1 mouse cellular context compared by ENCODE assay signal in genomic region chr11:115162832-115163480, GRCm38 (mm10).
TF ChIP-seq lines count a peak whose summit lies in the region.

Gene Slc9a3r1, plus strand, starts transcription at chr11:115163341.

TF ChIP-seq in CH12.LX, 34 proteins besides CTCF, POLR2A, EP300 and RAD21 (continued from another document):
- TF ChIP-seq JUND (conservative IDR thresholded peaks at IDR 0.05; ENCODE audit: low read depth, low read length) (no peak), PAX5 (IDR thresholded peaks at IDR 0.05; ENCODE audit: low read length) (no peak), BHLHE40 (IDR thresholded peaks at IDR 0.05; ENCODE audit: low read depth, low read length) (peak; percentile 13; the same call in 1 of the 2 replicates), MAFK (IDR thresholded peaks at IDR 0.05; ENCODE audit: insufficient replicate concordance, low read length) (no peak)
TF ChIP-seq in CH12.LX: peak in this region for 14.
